Mouse (Mus musculus) spleen, adult 10 weeks (tissue): ENCODE results near the gene U2af1. TPM values are rescaled to one million over a fixed set of nuclear protein-coding genes. Genes with fewer than 3 reads are reported as not detected.

ENCODE experiments used
- polyA plus RNA-seq: library from polyadenylated mRNA; stranded (reverse); fragments of 350-450 nt; fragmentation: Illumina TruSeq; extraction: RNeasy Lipid Tissue Mini Kit (QIAGEN cat#74804); gene quantifications from one replicate; pipeline ENCODE4 v1.2.3, GENCODE M21; 2015; ENCODE audit warnings: low replicate concordance; ENCODE audit not compliant: insufficient read depth

Gene U2af1
- polyA plus RNA-seq, result 175 TPM

DNA sequence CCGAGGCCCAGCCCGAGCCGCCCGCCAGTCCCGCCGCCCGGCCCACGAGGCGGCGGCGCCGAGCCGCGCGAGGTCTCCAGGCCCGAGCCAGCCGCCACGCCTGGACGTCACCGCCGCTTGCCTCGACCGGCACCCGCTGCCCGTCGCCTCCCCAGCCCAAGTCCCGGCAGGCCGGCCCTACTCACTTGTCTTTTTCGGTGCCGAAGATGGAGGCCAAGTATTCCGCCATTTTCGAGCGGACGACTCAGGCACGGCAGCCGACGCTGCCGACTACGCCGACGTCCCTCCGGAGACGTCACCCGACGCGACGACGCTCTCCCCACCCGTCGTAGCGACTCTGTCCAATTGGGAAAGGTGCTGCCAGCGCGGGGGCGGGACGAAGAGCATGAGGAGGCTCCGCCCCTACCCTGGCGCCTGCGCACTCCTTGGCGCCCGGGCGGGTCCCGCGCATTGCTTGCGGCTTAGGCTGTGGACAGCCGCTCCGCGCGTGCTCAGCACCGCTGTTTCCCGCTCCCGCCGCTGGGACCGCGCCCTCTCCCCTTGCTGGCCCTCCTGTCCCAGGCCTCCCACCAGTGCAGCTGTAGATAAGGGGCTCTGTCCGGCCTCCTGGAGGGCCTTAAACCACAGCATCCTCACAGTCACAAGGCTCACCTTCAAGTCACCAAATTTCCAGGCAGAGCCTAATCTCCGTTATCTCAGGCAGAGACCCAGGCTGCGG is at the start of gene U2af1:
U2af1 (minus strand) TSS at position 425 of the 718 bp plus-strand sequence.

DNA sequence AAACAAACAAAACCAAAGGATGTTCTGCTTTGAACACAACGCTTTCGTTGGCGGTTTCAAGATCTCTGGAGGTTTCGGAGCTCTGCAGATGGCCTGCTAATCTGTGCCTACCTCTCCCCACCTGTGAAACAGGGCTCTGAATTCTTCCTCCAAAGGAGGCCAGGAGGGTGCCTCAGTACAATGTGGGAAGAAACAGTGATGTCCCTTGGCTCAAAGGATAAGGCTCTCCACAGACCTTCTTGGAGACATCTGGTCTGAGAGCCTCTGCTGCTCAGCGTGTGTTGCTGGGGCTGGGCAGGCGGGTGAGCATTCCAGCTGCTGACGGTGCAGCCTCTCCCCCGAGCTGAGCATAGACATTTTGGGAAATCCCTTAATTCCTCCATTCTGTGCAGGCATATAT is 18.8 kb upstream of the U2af1 start, which contains the start of gene Cryaa:
Cryaa (plus strand) TSS at position 301 of the 400 bp plus-strand sequence.

DNA sequence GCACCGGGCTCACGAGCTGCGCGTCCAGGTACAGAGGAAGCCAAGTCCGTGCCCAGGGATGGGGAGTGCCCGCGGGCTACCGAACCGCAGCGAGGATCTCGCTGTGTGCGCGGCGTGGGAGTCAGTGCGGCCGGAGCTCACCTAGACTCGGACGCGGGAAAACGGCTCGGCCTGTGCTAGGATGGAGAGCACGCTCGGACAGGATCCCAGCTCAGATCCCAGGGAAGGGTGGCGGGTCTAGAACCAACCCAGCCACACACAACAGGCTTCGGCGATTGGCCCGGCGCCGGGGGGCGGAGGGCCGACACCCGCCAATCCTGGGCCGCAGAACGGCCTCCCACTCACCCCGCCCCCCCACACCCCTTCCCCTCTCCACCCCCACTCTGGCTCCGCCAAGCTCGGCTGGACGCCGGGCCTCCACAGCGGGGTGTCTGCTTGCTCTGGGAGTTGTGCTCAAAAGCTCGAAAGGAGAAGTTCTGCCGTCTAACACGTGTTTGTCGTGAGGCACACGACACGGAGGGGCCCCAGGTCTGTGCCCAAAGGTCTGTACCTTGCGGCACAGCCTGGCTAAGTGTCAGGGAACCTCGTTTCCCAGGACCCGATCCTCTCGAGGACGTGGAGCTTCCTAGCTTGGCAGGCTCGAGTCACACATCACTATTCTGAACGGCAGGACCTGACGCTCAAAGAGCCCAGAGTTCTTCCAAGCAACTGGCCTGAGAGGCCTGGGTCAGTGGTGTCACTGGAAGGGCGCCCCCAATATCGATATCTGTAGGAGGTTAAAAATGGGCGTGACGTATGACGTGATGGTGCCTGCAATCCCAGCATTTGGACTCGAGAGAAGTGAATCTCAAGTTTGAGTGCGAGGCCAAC is 21.5 kb downstream of the U2af1 start, which contains the start of gene Cbs:
Cbs (minus strand) TSS at position 297 of the 870 bp plus-strand sequence.

Other genes starting within 250 kb of the U2af1 start
- 12.2 TPM for gene Wdr4, start 138.9 kb downstream of the U2af1 start, polyA plus RNA-seq
- gene Ndufv3, start 138.8 kb downstream of the U2af1 start, polyA plus RNA-seq, result 85.8 TPM
- 32.5 TPM for gene Pknox1, start 94.2 kb downstream of the U2af1 start, polyA plus RNA-seq
- not detected for gene Cbs, start 21.7 kb downstream of the U2af1 start, polyA plus RNA-seq
- 0.19 TPM for gene Cryaa, start 18.9 kb upstream of the U2af1 start, polyA plus RNA-seq
- 18.5 TPM for gene Sik1, start 196.9 kb upstream of the U2af1 start, polyA plus RNA-seq